In the genomic region with DNA sequence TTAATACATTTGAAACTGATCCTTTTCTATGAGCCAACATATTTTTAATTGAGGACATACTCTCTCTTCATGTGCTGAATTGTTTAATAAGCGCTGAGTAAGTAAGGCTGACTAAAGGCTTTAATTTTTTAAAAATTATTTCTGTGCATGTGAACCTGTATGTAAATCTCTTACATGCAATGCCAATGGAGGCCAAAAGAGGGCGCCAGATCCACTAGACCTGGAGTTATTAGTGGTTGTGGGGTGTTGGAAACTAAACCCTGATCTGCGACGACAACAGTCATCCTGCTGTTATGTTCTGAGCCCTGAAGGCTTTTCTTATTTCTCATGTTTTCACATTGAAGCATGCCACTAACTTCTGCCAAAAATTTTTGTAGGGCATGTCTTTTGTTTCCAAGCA, we compare ENCODE assay signal across 9 mouse cellular contexts.
A peak's percentile ranks its signal among the peaks of the same experiment; 100 is the strongest.
DNase-seq lines count a peak whose midpoint lies in the region; ATAC-seq and TF ChIP-seq lines count a peak whose summit lies in the region.
"Had no signal": no experiment of that assay in that cellular context is flagged by ENCODE, and none has a peak within 500 bp of the region (broad histone marks: within the 10 kb centered on the region; RNA-seq: fewer than 3 reads in every experiment).

No protein-coding gene starts in this region.

- no peaks in the 10 kb centered on the region for H3K27me3 ChIP-seq in heart, embryonic 11.5 days (ENCODE audit: control insufficient read depth, insufficient read depth, low read length)
- no peaks in the 10 kb centered on the region for H3K27me3 ChIP-seq in lung, postnatal 0 days (replicated peaks; ENCODE audit: insufficient read depth, low read length)

- TF ChIP-seq CTCF in lung, postnatal 0 days (IDR thresholded peaks at IDR 0.05), result peak; percentile 57
- peak; percentile 42 for TF ChIP-seq CTCF in bone marrow macrophage, adult 2 months (IDR thresholded peaks at IDR 0.05; ENCODE audit: low read depth, low read length)

- WGBS in heart, embryonic 11.5 days (ENCODE audit: insufficient replicate concordance), result 50% methylated on average over 4 of the region's 4 CpGs
- whole genome bisulfite sequencing in lung, postnatal 0 days, result 58% methylated on average over 4 of the region's 4 CpGs

- H3K27ac ChIP-seq in heart, embryonic 11.5 days (ENCODE audit: low read depth, low read length), result no peak overlapping the region
- H3K27ac ChIP-seq in lung, postnatal 0 days (ENCODE audit: low read length), result no peak overlapping the region
- no peak overlapping the region for H3K27ac ChIP-seq in bone marrow macrophage, adult 2 months (ENCODE audit: insufficient read depth, low read depth, low read length)
- H3K27ac ChIP-seq: forebrain, embryonic 12.5 days had no signal

- H3K36me3 ChIP-seq in heart, embryonic 11.5 days (ENCODE audit: control insufficient read depth, insufficient read depth, low read length), result no peaks in the 10 kb centered on the region
- no peaks in the 10 kb centered on the region for H3K36me3 ChIP-seq in lung, postnatal 0 days (ENCODE audit: insufficient read depth, low read length)
- H3K36me3 ChIP-seq: forebrain, embryonic 12.5 days had no signal

- H3K9me3 ChIP-seq in heart, embryonic 11.5 days (replicated peaks; ENCODE audit: control insufficient read depth, low read length), result no peaks in the 10 kb centered on the region
- H3K9me3 ChIP-seq in lung, postnatal 0 days (ENCODE audit: low read length), result no peaks in the 10 kb centered on the region
- H3K9me3 ChIP-seq: forebrain, embryonic 12.5 days had no signal

- ATAC-seq in heart, embryonic 11.5 days (replicated peaks; ENCODE audit: insufficient number of reproducible peaks, low FRiP score, low TSS enrichment), result no peak
- ATAC-seq in lung, postnatal 0 days, result no peak

- DNase-seq in heart, adult 11 months, result peak; percentile 44
- DNase-seq in lung, postnatal 0 days (ENCODE audit: low spot score), result no peak
- no peak for DNase-seq in lung, adult 18-20 months
- DNase-seq in thymus, postnatal 0 days (ENCODE audit: low spot score), result peak; percentile 42
- DNase-seq in left cerebral cortex, adult 11 months (ENCODE audit: low spot score), result no peak
- no peak for DNase-seq in ovary, postnatal 36 days (ENCODE audit: low spot score)

- H3K9ac ChIP-seq in heart, embryonic 11.5 days (ENCODE audit: low read depth, low read length), result no peak overlapping the region
- no peak overlapping the region for H3K9ac ChIP-seq in lung, postnatal 0 days (replicated peaks; ENCODE audit: low read depth)
- H3K9ac ChIP-seq: forebrain, embryonic 12.5 days had no signal

- H3K4me3 ChIP-seq in heart, embryonic 11.5 days (ENCODE audit: low read depth, low read length), result no peak overlapping the region
- no peak overlapping the region for H3K4me3 ChIP-seq in lung, postnatal 0 days (ENCODE audit: low read depth, low read length)
- no peak overlapping the region for H3K4me3 ChIP-seq in bone marrow macrophage, adult 2 months (ENCODE audit: insufficient read depth, low read length)
- H3K4me3 ChIP-seq: forebrain, embryonic 12.5 days had no signal

- H3K4me2 ChIP-seq in heart, embryonic 11.5 days, result no peak overlapping the region
- H3K4me2 ChIP-seq in lung, postnatal 0 days (replicated peaks; ENCODE audit: low read depth, low read length), result no peak overlapping the region
- H3K4me2 ChIP-seq: forebrain, embryonic 12.5 days had no signal

- TF ChIP-seq POLR2A in bone marrow macrophage, adult 2 months (IDR thresholded peaks at IDR 0.05; ENCODE audit: borderline replicate concordance, low read depth, low read length), result no peak

- no peak for TF ChIP-seq EP300 in lung, postnatal 0 days (IDR thresholded peaks at IDR 0.05)

- H3K4me1 ChIP-seq in heart, embryonic 11.5 days (ENCODE audit: control insufficient read depth, insufficient read depth, low read length), result peaks cover 8% of the 10 kb centered on the region; the same call in 1 of the 2 replicates
- H3K4me1 ChIP-seq in lung, postnatal 0 days (ENCODE audit: insufficient read depth, low read depth, low read length), result no peaks in the 10 kb centered on the region; the same call in 1 of the 2 replicates
- no peaks in the 10 kb centered on the region for H3K4me1 ChIP-seq in bone marrow macrophage, adult 2 months (ENCODE audit: control insufficient read depth, insufficient read depth, low read length)

Comparison
In these comparisons a context has a peak if more than half of its experiments do, and no peak if none do; other contexts are left out.
1. DNase-seq: peak in heart, adult 11 months (single experiment) and thymus, postnatal 0 days (single experiment); none in lung, postnatal 0 days (single experiment), lung, adult 18-20 months (0 of 2), left cerebral cortex, adult 11 months (single experiment) and ovary, postnatal 36 days (single experiment).